Mouse (Mus musculus): ENCODE data around the gene Tbc1d7.

DNA sequence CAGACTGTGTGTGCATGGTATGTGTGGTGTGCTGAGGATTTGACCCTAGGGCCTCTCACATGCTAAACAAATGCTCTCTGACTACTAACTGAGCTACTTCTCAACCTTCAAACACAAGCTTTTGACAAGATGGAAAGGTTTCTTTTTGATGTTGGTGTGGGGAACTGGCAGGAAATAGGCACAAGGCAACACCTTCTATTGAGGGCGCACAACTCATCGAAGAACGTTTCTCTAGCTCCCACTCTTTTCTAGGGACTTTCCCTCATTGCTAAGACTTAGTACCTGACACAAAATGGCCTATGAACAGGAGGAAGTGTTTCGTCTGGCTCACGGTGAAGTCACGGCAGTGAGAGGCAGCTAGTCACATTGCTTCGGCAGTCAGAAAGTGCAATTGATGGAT lies 6.0 kb upstream of the Tbc1d7 start:
- no peak for TF ChIP-seq CTCF (IDR thresholded peaks at IDR 0.05; ENCODE audit: insufficient read depth, low read depth, low read length)
- no peak for TF ChIP-seq POLR2A (IDR thresholded peaks at IDR 0.05; ENCODE audit: insufficient read depth, low read depth, low read length)

Measured in olfactory bulb, adult 2 months (tissue).